Mouse (Mus musculus): Measurements from ENCODE around the gene Cox10. TPM values are rescaled to one million over a fixed set of nuclear protein-coding genes. Genes with fewer than 3 reads are reported as not detected.

The Cox10 gene
- total and polyA plus RNA-seq, 2 experiments from 2014 or later, result 14.3 to 31.0 TPM

GRCm38 (mm10) chr11:63926901-63927300, 152.4 kb downstream of the Cox10 start:
- no peaks in the 10 kb centered on the region for H3K9me3 ChIP-seq (ENCODE audit: low read length)
- peaks cover 49% of the 10 kb centered on the region for H3K27me3 ChIP-seq (ENCODE audit: insufficient read depth, low read length)
- no peak overlapping the region for H3K4me2 ChIP-seq (ENCODE audit: low read depth)
- no peak for TF ChIP-seq CTCF (IDR thresholded peaks at IDR 0.05; ENCODE audit: low read depth)
- no peak overlapping the region for H3K9ac ChIP-seq
- H3K4me3 ChIP-seq (ENCODE audit: low read depth, low read length), result no peak overlapping the region
- H3K36me3 ChIP-seq (ENCODE audit: insufficient read depth), result no peaks in the 10 kb centered on the region
- no peak for DNase-seq
- no peak overlapping the region for H3K27ac ChIP-seq (ENCODE audit: low read depth, low read length)
- 81% methylated on average over 6 of the region's 6 CpGs for WGBS
- ATAC-seq, result no peak
- peaks cover 4% of the 10 kb centered on the region; the same call in 1 of the 2 replicates for H3K4me1 ChIP-seq (ENCODE audit: insufficient read depth)

DNA sequence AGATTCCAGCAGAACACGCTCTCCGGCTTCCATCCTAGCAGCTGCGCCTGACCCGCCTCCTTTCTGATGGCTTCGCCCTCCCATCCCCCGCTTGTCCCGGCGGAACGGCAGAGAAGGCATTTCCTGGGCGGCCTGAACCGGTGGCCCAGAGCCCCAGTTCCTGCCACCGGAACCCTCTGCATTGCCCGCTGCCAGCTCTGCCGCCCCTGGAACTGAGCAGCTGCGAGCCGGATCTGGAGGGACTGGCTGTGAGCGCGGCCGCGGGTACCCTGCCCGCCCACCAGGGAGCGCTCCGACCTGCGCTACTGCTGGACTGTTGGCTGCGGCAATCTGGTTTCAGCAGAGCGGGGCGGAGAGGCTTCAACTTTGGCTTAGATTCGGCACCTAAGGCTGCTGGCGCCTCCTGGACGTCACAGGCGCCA, 154.1 kb downstream of the Cox10 start:
- Histone ChIP-seq H3K4me2 (ENCODE audit: low read depth) (peak overlapping the region; percentile 37), H3K36me3 (ENCODE audit: insufficient read depth) (no peaks in the 10 kb centered on the region), H3K4me1 (ENCODE audit: insufficient read depth) (peaks cover 8% of the 10 kb centered on the region; the same call in 1 of the 2 replicates), H3K9me3 (ENCODE audit: low read length) (no peaks in the 10 kb centered on the region), H3K27ac (ENCODE audit: low read depth, low read length) (no peak overlapping the region), H3K27me3 (ENCODE audit: insufficient read depth, low read length) (peaks cover 64% of the 10 kb centered on the region), H3K4me3 (ENCODE audit: low read depth, low read length) (peak overlapping the region; percentile 18), H3K9ac (no peak overlapping the region)
- WGBS, result 3% methylated on average over 31 of the region's 31 CpGs
- peak; percentile 8; the same call in 1 of the 2 replicates for ATAC-seq
- TF ChIP-seq CTCF (IDR thresholded peaks at IDR 0.05; ENCODE audit: low read depth), result peak; percentile 80
- DNase-seq, result peak; percentile 67

GRCm38 (mm10) chr11:63924286-63924930, 154.9 kb downstream of the Cox10 start:
- Histone ChIP-seq H3K4me3 (ENCODE audit: low read depth, low read length) (no peak overlapping the region), H3K27ac (ENCODE audit: low read depth, low read length) (no peak overlapping the region), H3K4me1 (ENCODE audit: insufficient read depth) (peaks cover 8% of the 10 kb centered on the region; the same call in 1 of the 2 replicates), H3K36me3 (ENCODE audit: insufficient read depth) (no peaks in the 10 kb centered on the region), H3K27me3 (ENCODE audit: insufficient read depth, low read length) (peaks cover 72% of the 10 kb centered on the region), H3K9me3 (ENCODE audit: low read length) (no peaks in the 10 kb centered on the region), H3K9ac (no peak overlapping the region), H3K4me2 (ENCODE audit: low read depth) (no peak overlapping the region)
- TF ChIP-seq CTCF (IDR thresholded peaks at IDR 0.05; ENCODE audit: low read depth), result no peak
- no peak for ATAC-seq
- WGBS, result 5% methylated on average over 26 of the region's 26 CpGs
- DNase-seq, result no peak

DNA sequence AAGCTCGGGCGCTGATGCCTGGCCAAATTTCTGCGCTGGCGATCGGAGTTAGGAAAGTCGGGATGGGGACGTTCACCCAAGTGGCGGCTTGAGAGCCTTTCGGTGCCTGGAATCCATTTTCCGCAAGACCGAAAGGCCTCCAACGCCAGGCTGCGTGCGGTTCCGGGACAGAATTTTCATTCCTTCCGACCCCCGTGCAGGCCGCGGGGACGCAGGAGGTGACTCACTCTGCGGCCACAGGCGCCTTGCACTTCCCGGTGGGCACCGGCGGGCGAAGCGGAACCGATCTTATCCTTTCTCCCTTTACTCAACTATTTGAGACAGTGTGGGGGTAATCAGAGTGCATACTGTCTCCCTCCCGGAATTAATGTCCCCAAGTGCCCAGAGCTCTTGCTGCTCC, 155.9 kb downstream of the Cox10 start:
- peaks cover 81% of the 10 kb centered on the region for H3K27me3 ChIP-seq (ENCODE audit: insufficient read depth, low read length)
- WGBS, result under 1% methylated on average over 29 of the region's 29 CpGs
- H3K36me3 ChIP-seq (ENCODE audit: insufficient read depth), result no peaks in the 10 kb centered on the region
- no peak for TF ChIP-seq CTCF (IDR thresholded peaks at IDR 0.05; ENCODE audit: low read depth)
- H3K9me3 ChIP-seq (ENCODE audit: low read length), result no peaks in the 10 kb centered on the region
- H3K4me2 ChIP-seq (ENCODE audit: low read depth), result peak overlapping the region; percentile 29
- DNase-seq, result no peak
- H3K4me3 ChIP-seq (ENCODE audit: low read depth, low read length), result peak overlapping the region; percentile 17
- ATAC-seq, result no peak
- no peak overlapping the region for H3K9ac ChIP-seq
- H3K4me1 ChIP-seq (ENCODE audit: insufficient read depth), result peaks cover 8% of the 10 kb centered on the region; the same call in 1 of the 2 replicates
- H3K27ac ChIP-seq (ENCODE audit: low read depth, low read length), result no peak overlapping the region

DNA sequence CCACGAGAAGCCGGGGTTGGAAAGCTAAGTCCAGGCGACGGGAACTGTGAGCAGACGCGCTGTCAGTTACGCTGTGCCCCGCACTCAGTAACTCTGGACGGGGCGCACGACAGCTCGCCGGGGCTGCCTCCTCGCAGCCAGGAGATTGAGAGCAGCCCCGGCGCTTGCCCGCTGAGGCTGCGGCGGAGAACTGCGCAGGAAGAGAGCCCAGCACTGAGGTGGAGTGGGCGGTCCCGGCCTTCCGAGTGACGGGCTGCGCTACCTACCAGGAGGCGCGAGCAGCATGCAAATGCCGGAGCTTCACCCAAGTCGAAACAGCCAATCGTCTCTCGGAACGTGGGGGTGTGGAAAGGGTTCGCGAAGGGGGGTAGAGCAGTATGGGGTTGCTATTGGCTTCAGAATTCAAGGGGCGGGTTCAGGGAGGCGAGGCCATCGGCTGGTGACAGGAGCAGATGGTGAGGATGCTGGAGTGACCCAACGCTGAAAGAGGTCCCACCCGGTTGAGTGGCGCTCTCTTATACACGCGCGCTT, 157.1 kb downstream of the Cox10 start, which contains the start of gene Hs3st3b1:
Gene Hs3st3b1 (minus strand): TSS at position 200 of the 531 bp plus-strand sequence.
- whole genome bisulfite sequencing, result 2% methylated on average over 43 of the region's 43 CpGs
- Histone ChIP-seq H3K4me3 (ENCODE audit: low read depth, low read length) (peak within 1 kb of the TSS; percentile 40), H3K4me2 (ENCODE audit: low read depth) (peak within 1 kb of the TSS; percentile 66), H3K4me1 (ENCODE audit: insufficient read depth) (peaks cover 8% of the 10 kb centered on the region; the same call in 1 of the 2 replicates), H3K9ac (peak within 1 kb of the TSS; percentile 40), H3K27me3 (ENCODE audit: insufficient read depth, low read length) (peaks cover 92% of the 10 kb centered on the region), H3K36me3 (ENCODE audit: insufficient read depth) (no peaks in the 10 kb centered on the region), H3K9me3 (ENCODE audit: low read length) (no peaks in the 10 kb centered on the region), H3K27ac (ENCODE audit: low read depth, low read length) (no peak within 1 kb of the TSS)
- DNase-seq (peak; percentile 91), ATAC-seq (peak; percentile 94)
- TF ChIP-seq CTCF (IDR thresholded peaks at IDR 0.05; ENCODE audit: low read depth), result no peak

GRCm38 (mm10) chr11:63921044-63921951, 158.0 kb downstream of the Cox10 start:
- H3K9ac ChIP-seq, result peak overlapping the region; percentile 40
- ATAC-seq (no peak), DNase-seq (no peak)
- no peak for TF ChIP-seq CTCF (IDR thresholded peaks at IDR 0.05; ENCODE audit: low read depth)
- no peak overlapping the region for H3K27ac ChIP-seq (ENCODE audit: low read depth, low read length)
- H3K27me3 ChIP-seq (ENCODE audit: insufficient read depth, low read length), result peaks cover 91% of the 10 kb centered on the region
- H3K4me2 ChIP-seq (ENCODE audit: low read depth), result peak overlapping the region; percentile 66
- H3K4me3 ChIP-seq (ENCODE audit: low read depth, low read length), result peak overlapping the region; percentile 40
- no peaks in the 10 kb centered on the region for H3K36me3 ChIP-seq (ENCODE audit: insufficient read depth)
- H3K9me3 ChIP-seq (ENCODE audit: low read length), result no peaks in the 10 kb centered on the region
- 1% methylated on average over 77 of the region's 80 CpGs for WGBS
- peaks cover 8% of the 10 kb centered on the region; the same call in 1 of the 2 replicates for H3K4me1 ChIP-seq (ENCODE audit: insufficient read depth)
